Mouse (Mus musculus): ENCODE results near the gene Dnajc2. TPM values are rescaled to one million over a fixed set of nuclear protein-coding genes. Genes with fewer than 3 reads are reported as not detected.

Gene Dnajc2
- polyA plus RNA-seq, 1 experiment from 2014 or later = 48.4 TPM

DNA sequence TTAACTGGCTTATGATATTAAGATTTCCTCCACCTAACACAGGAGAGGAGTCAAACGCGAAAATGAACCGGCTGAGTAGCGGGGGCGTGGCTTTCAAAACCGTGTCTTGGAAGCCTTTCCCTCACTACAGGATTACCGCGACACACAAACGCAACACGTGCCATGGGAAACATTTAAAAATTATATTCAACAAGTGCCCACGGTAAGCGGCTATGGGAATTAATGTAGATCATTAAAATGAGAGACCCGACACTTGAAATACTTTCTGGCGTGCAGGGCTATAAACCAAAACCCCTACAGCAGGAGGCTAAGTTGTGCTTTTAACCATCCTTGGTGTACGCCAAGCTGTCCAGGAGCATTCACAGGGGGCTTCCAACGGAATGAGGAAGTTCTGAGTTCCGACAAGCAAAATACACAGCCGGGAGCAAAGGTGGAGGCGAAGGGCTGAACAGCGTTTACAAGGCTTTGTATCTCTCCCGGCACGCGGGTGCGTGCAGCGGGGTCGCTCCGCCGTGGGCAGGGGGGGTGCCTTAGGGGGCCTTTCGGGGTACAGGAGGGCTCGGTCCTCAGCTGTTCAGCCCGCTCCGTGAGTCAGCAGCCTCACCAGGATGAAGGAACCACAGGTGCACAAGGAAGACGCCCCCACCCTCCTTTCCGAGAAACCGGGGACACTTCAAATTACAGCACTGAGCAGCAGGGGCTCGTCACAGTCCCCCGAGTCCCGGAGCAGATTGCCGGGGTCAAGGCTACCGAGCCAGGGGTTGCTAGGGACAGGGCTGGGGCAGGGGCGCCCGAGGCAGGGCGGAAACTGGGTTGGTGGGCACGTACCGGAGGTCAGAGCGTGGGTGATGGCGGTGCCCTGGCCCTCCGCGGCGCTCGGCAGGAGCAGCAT is 644 bp downstream of the Dnajc2 start:
- under 1% methylated on average over 50 of the region's 51 CpGs for WGBS
- no peaks in the 10 kb centered on the region for H3K9me3 ChIP-seq (ENCODE audit: control insufficient read depth, low read length)
- peak overlapping the region; percentile 90 to 94 for H3K4me3 ChIP-seq (ENCODE audit: control insufficient read depth in 1 of 2, insufficient read depth in 1 of 2, low read depth in 1 of 2, low read length in 2 of 2)
- H3K36me3 ChIP-seq (ENCODE audit: control insufficient read depth, insufficient read depth, low read length) = peaks cover 48% of the 10 kb centered on the region
- peak overlapping the region; percentile 75 for H3K9ac ChIP-seq (ENCODE audit: low read length)
- ATAC-seq (ENCODE audit: insufficient number of reproducible peaks, insufficient read depth, low FRiP score, low read depth) = peak; percentile 46
- H3K27ac ChIP-seq (replicated peaks in 1 of 2; ENCODE audit: control insufficient read depth in 1 of 2, insufficient read depth in 1 of 2, low read depth in 2 of 2, low read length in 2 of 2) = peak overlapping the region; percentile 25 to 55; a peak in 2 of 4 replicates
- peaks cover 0 to 19% of the 10 kb centered on the region in 2 experiments; a peak in 2 of 4 replicates for H3K4me1 ChIP-seq (ENCODE audit: control insufficient read depth in 2 of 2, insufficient read depth in 2 of 2, low read length in 2 of 2)
- no peaks in the 10 kb centered on the region for H3K27me3 ChIP-seq (ENCODE audit: control insufficient read depth, insufficient read depth, low read length)
- peak overlapping the region; percentile 88 for H3K4me2 ChIP-seq (ENCODE audit: low read length)

DNA sequence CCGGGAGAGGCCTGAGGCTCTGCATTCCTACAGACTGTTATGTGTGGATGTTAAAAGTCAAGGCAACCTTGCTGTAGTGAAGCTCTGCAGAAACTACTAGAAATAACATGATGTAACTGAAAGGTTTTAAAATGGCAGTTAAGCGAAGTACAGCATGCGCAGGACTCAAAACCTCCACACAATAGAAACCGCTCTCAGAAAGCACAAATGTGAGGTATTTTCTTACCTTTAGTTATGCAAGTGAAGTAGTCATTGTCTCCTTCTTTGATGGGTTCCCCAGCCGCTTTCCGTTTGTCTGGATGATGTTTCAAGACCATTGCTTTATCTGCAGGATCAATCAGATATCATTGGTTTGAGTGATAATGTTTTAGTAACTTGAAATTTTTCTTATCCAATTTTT is 8.6 kb downstream of the Dnajc2 start:
- no peak overlapping the region for H3K4me2 ChIP-seq (ENCODE audit: low read length)
- no peaks in the 10 kb centered on the region for H3K9me3 ChIP-seq (ENCODE audit: control insufficient read depth, low read length)
- peaks cover 78% of the 10 kb centered on the region for H3K36me3 ChIP-seq (ENCODE audit: control insufficient read depth, insufficient read depth, low read length)
- no peak overlapping the region for H3K4me3 ChIP-seq (ENCODE audit: control insufficient read depth in 1 of 2, insufficient read depth in 1 of 2, low read depth in 1 of 2, low read length in 2 of 2)
- no peak overlapping the region for H3K27ac ChIP-seq (replicated peaks in 1 of 2; ENCODE audit: control insufficient read depth in 1 of 2, insufficient read depth in 1 of 2, low read depth in 2 of 2, low read length in 2 of 2)
- H3K27me3 ChIP-seq (ENCODE audit: control insufficient read depth, insufficient read depth, low read length) = no peaks in the 10 kb centered on the region
- H3K9ac ChIP-seq (ENCODE audit: low read length) = no peak overlapping the region
- WGBS = 92% methylated on average over 6 of the region's 6 CpGs
- no peaks in the 10 kb centered on the region for H3K4me1 ChIP-seq (ENCODE audit: control insufficient read depth in 2 of 2, insufficient read depth in 2 of 2, low read length in 2 of 2)
- ATAC-seq (ENCODE audit: insufficient number of reproducible peaks, insufficient read depth, low FRiP score, low read depth) = no peak

DNA sequence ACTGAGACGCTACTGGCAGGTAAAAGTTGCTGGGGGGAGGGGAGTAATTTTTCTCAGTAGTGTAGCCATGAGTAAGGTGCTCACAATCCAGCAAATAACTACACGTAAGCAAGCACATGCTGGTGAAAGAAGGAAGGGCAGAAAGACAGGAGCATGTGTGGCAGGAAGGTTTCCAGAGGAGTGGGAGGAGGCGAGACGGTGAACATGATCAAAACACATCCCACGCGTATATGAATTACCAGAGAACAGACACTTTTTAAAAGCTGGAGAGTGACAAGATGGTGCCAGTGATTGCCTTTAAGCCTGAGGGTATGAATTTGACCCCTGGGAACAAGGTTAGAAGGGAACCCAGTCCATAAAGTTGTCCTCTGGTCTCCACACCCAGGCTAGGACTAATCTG is 15.2 kb downstream of the Dnajc2 start:
- Histone ChIP-seq H3K4me2 (ENCODE audit: low read length) (no peak overlapping the region), H3K9ac (ENCODE audit: low read length) (no peak overlapping the region), H3K27me3 (ENCODE audit: control insufficient read depth, insufficient read depth, low read length) (no peaks in the 10 kb centered on the region), H3K36me3 (ENCODE audit: control insufficient read depth, insufficient read depth, low read length) (peaks cover 75% of the 10 kb centered on the region), H3K9me3 (ENCODE audit: control insufficient read depth, low read length) (no peaks in the 10 kb centered on the region), H3K4me1 (ENCODE audit: control insufficient read depth in 2 of 2, insufficient read depth in 2 of 2, low read length in 2 of 2) (no peaks in the 10 kb centered on the region), H3K4me3 (ENCODE audit: control insufficient read depth in 1 of 2, insufficient read depth in 1 of 2, low read depth in 1 of 2, low read length in 2 of 2) (no peak overlapping the region), H3K27ac (replicated peaks in 1 of 2; ENCODE audit: control insufficient read depth in 1 of 2, insufficient read depth in 1 of 2, low read depth in 2 of 2, low read length in 2 of 2) (no peak overlapping the region)
- no peak for ATAC-seq (ENCODE audit: insufficient number of reproducible peaks, insufficient read depth, low FRiP score, low read depth)
- WGBS = 92% methylated on average over 6 of the region's 6 CpGs

DNA sequence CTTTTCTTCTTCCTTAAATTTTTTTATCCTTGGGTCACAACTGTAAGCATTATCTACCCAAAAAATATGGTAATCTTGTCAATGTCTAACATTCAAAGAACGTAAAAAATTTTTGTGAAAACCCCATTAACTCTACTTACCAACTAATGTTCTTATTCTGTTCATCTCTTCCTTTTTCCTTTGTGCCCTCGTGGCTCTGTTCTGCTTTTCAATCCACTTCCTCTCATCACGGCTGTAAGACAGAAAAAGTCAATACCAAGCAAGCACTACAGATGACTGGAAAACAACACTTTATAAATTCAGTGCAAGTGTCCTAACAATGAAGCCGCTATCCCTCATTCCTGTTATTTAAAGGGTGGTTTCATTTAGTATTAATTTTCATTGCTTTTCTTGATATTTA is 16.5 kb downstream of the Dnajc2 start:
- H3K9ac ChIP-seq (ENCODE audit: low read length) = no peak overlapping the region
- no peak overlapping the region for H3K4me2 ChIP-seq (ENCODE audit: low read length)
- no peak overlapping the region for H3K4me3 ChIP-seq (ENCODE audit: control insufficient read depth in 1 of 2, insufficient read depth in 1 of 2, low read depth in 1 of 2, low read length in 2 of 2)
- no peaks in the 10 kb centered on the region for H3K4me1 ChIP-seq (ENCODE audit: control insufficient read depth in 2 of 2, insufficient read depth in 2 of 2, low read length in 2 of 2)
- no peaks in the 10 kb centered on the region for H3K9me3 ChIP-seq (ENCODE audit: control insufficient read depth, low read length)
- H3K27ac ChIP-seq (replicated peaks in 1 of 2; ENCODE audit: control insufficient read depth in 1 of 2, insufficient read depth in 1 of 2, low read depth in 2 of 2, low read length in 2 of 2) = no peak overlapping the region
- no peak for ATAC-seq (ENCODE audit: insufficient number of reproducible peaks, insufficient read depth, low FRiP score, low read depth)
- H3K27me3 ChIP-seq (ENCODE audit: control insufficient read depth, insufficient read depth, low read length) = no peaks in the 10 kb centered on the region
- 87% methylated on average over 4 of the region's 4 CpGs for WGBS
- peaks cover 75% of the 10 kb centered on the region for H3K36me3 ChIP-seq (ENCODE audit: control insufficient read depth, insufficient read depth, low read length)

DNA sequence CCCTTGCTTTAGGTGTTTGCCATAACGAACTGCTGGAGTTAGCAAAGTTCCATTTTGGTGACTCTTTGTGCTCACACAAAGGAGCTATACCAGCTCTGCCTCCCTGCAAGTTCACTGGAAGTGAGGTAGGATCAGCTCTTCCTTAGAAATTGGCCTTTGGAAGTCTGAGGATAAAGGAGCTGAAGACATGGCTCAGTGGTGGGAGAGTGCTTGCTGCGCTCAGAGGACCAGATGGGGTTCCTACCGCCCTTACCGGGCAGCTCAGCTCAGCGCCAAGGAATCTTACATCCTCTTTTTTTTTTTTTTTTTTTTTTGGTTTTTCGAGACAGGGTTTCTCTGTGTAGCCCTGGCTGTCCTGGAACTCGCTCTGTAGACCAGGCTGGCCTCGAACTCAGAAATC is 39.1 kb downstream of the Dnajc2 start:
- 93% methylated on average over 6 of the region's 8 CpGs for WGBS
- Histone ChIP-seq H3K9me3 (ENCODE audit: control insufficient read depth, low read length) (no peaks in the 10 kb centered on the region), H3K36me3 (ENCODE audit: control insufficient read depth, insufficient read depth, low read length) (peaks cover 96% of the 10 kb centered on the region), H3K9ac (ENCODE audit: low read length) (no peak overlapping the region), H3K4me2 (ENCODE audit: low read length) (no peak overlapping the region), H3K4me1 (ENCODE audit: control insufficient read depth in 2 of 2, insufficient read depth in 2 of 2, low read length in 2 of 2) (no peaks in the 10 kb centered on the region), H3K27ac (replicated peaks in 1 of 2; ENCODE audit: control insufficient read depth in 1 of 2, insufficient read depth in 1 of 2, low read depth in 2 of 2, low read length in 2 of 2) (no peak overlapping the region), H3K27me3 (ENCODE audit: control insufficient read depth, insufficient read depth, low read length) (no peaks in the 10 kb centered on the region), H3K4me3 (ENCODE audit: control insufficient read depth in 1 of 2, insufficient read depth in 1 of 2, low read depth in 1 of 2, low read length in 2 of 2) (no peak overlapping the region)
- no peak for ATAC-seq (ENCODE audit: insufficient number of reproducible peaks, insufficient read depth, low FRiP score, low read depth)

DNA sequence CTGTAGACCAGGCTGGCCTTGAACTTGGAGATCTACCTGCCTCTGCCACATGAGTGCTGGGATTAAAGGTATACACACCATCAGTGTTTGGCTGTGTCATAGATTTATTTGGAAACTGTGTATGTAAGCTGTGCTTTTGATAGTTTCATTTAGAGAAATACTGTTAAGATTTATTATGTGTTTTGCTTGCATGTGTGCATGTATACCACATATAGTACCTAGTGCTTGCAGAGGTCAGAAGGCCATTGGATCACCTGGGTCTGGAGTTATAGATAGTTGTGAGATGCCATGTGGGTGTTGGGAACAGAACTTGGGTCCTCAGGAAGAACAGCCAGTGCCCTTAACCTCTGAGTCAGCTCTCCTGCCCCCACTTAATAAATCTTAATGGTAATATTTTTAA is 40.4 kb downstream of the Dnajc2 start:
- Histone ChIP-seq H3K4me1 (ENCODE audit: control insufficient read depth in 2 of 2, insufficient read depth in 2 of 2, low read length in 2 of 2) (no peaks in the 10 kb centered on the region), H3K9me3 (ENCODE audit: control insufficient read depth, low read length) (no peaks in the 10 kb centered on the region), H3K36me3 (ENCODE audit: control insufficient read depth, insufficient read depth, low read length) (peaks cover 98% of the 10 kb centered on the region), H3K4me3 (ENCODE audit: control insufficient read depth in 1 of 2, insufficient read depth in 1 of 2, low read depth in 1 of 2, low read length in 2 of 2) (no peak overlapping the region), H3K4me2 (ENCODE audit: low read length) (no peak overlapping the region), H3K27ac (replicated peaks in 1 of 2; ENCODE audit: control insufficient read depth in 1 of 2, insufficient read depth in 1 of 2, low read depth in 2 of 2, low read length in 2 of 2) (no peak overlapping the region), H3K9ac (ENCODE audit: low read length) (no peak overlapping the region), H3K27me3 (ENCODE audit: control insufficient read depth, insufficient read depth, low read length) (no peaks in the 10 kb centered on the region)
- no peak for ATAC-seq (ENCODE audit: insufficient number of reproducible peaks, insufficient read depth, low FRiP score, low read depth)

DNA sequence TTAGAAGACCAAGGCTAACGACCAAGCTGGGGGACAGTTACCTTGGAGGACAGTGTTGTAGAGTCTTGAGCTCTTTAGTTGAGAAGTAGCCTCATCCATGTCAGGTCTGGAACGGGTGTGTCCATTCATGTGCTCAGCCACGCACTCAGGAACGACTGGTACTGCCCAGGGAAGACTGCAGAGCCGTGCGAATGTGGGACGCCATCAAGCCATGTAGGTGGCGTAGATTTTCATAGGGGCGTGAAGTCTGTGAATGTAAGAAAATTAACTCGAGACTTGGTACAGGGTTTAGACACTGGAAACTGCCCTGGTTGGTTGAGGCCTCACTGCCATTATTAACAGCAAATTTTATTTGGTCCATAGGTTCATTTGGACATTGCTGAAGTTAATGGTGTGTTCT is 41.4 kb downstream of the Dnajc2 start:
- Histone ChIP-seq H3K36me3 (ENCODE audit: control insufficient read depth, insufficient read depth, low read length) (peaks cover 99% of the 10 kb centered on the region), H3K4me2 (ENCODE audit: low read length) (no peak overlapping the region)
- 93% methylated on average over 10 of the region's 10 CpGs for WGBS

DNA sequence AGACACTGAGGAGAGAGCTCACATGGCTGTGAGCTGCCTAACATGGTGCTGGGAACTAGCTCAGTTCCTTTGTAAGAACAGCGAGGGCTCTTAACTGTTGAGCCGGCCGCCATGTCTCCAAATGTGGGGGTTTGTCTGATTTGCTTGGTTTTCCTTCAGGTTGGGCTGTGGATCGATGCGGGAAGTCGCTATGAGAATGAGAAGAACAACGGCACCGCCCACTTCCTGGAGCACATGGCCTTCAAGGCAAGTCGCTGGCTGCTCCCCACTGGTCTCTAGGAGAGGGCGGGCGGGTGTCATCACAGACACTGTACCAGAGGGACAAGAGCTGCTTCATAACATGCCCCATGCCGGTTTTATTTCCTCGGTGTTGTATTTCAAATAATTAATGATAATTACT is 45.2 kb downstream of the Dnajc2 start:
- peaks cover 65% of the 10 kb centered on the region for H3K36me3 ChIP-seq (ENCODE audit: control insufficient read depth, insufficient read depth, low read length)

More for the DNA sequence above, 41.4 kb downstream of the Dnajc2 start:
- H3K27me3 ChIP-seq (ENCODE audit: control insufficient read depth, insufficient read depth, low read length) = no peaks in the 10 kb centered on the region
- H3K4me1 ChIP-seq (ENCODE audit: control insufficient read depth in 2 of 2, insufficient read depth in 2 of 2, low read length in 2 of 2) = no peaks in the 10 kb centered on the region
- no peaks in the 10 kb centered on the region for H3K9me3 ChIP-seq (ENCODE audit: control insufficient read depth, low read length)
- H3K4me3 ChIP-seq (ENCODE audit: control insufficient read depth in 1 of 2, insufficient read depth in 1 of 2, low read depth in 1 of 2, low read length in 2 of 2) = no peak overlapping the region
- H3K27ac ChIP-seq (replicated peaks in 1 of 2; ENCODE audit: control insufficient read depth in 1 of 2, insufficient read depth in 1 of 2, low read depth in 2 of 2, low read length in 2 of 2) = no peak overlapping the region
- no peak overlapping the region for H3K9ac ChIP-seq (ENCODE audit: low read length)
- ATAC-seq (ENCODE audit: insufficient number of reproducible peaks, insufficient read depth, low FRiP score, low read depth) = no peak

More for the DNA sequence above, 45.2 kb downstream of the Dnajc2 start:
- Histone ChIP-seq H3K9ac (ENCODE audit: low read length) (no peak overlapping the region), H3K27ac (replicated peaks in 1 of 2; ENCODE audit: control insufficient read depth in 1 of 2, insufficient read depth in 1 of 2, low read depth in 2 of 2, low read length in 2 of 2) (no peak overlapping the region), H3K4me1 (ENCODE audit: control insufficient read depth in 2 of 2, insufficient read depth in 2 of 2, low read length in 2 of 2) (peaks cover 3 to 11% of the 10 kb centered on the region in 2 experiments; a peak in 2 of 4 replicates), H3K27me3 (ENCODE audit: control insufficient read depth, insufficient read depth, low read length) (no peaks in the 10 kb centered on the region), H3K9me3 (ENCODE audit: control insufficient read depth, low read length) (no peaks in the 10 kb centered on the region), H3K4me3 (ENCODE audit: control insufficient read depth in 1 of 2, insufficient read depth in 1 of 2, low read depth in 1 of 2, low read length in 2 of 2) (no peak overlapping the region), H3K4me2 (ENCODE audit: low read length) (no peak overlapping the region)
- no peak for ATAC-seq (ENCODE audit: insufficient number of reproducible peaks, insufficient read depth, low FRiP score, low read depth)
- WGBS = 85% methylated on average over 13 of the region's 13 CpGs

Measured in heart, embryonic 14.5 days (tissue).